Mouse (Mus musculus) thymus, adult 2 months (tissue): Measurements from ENCODE around the gene Irf2. TPM values are rescaled to one million over a fixed set of nuclear protein-coding genes. Genes with fewer than 3 reads are reported as not detected.

Source experiments
- DNase-seq: peaks from one replicate; pipeline ENCODE4 v3.0.0; 2021
- H3K27ac ChIP-seq: fragments of 200-500 bp; 2 replicates; pipeline ENCODE4 v1.5.1; 2012; ENCODE audit warnings: low read length, control low read depth; ENCODE audit not compliant: control insufficient read depth, insufficient read depth
- H3K27me3 ChIP-seq: fragments of 200-500 bp; 2 replicates; pipeline ENCODE4 v1.6.1; 2012; ENCODE audit warnings: mild to moderate bottlenecking, low read length, moderate library complexity, mixed read lengths; ENCODE audit not compliant: control insufficient read depth, insufficient read depth
- H3K36me3 ChIP-seq: fragments of 200-500 bp; 2 replicates; pipeline ENCODE4 v1.6.1; 2012; ENCODE audit warnings: mild to moderate bottlenecking, low read length, moderate library complexity; ENCODE audit not compliant: control insufficient read depth, insufficient read depth
- H3K4me1 ChIP-seq: fragments of 200-500 bp; replicated peaks from 2 replicates; pipeline ENCODE4 v1.6.1; 2012; ENCODE audit warnings: low read length; ENCODE audit not compliant: control insufficient read depth, insufficient read depth
- H3K4me3 ChIP-seq: fragments of 200-500 bp; 2 replicates; pipeline ENCODE4 v1.5.1; 2012; ENCODE audit warnings: mild to moderate bottlenecking, low read length, control low read depth, moderate library complexity; ENCODE audit not compliant: control insufficient read depth, insufficient read depth
- CTCF ChIP-seq: fragments of 200-500 bp; IDR thresholded peaks from 2 replicates; pipeline ENCODE4 v1.5.1; 2012; ENCODE audit warnings: mild to moderate bottlenecking, control low read depth, low read length, moderate library complexity, borderline replicate concordance; ENCODE audit not compliant: control insufficient read depth, poor library complexity, insufficient read depth; ENCODE audit errors: extremely low read depth
- POLR2A ChIP-seq: fragments of 200-500 bp; IDR thresholded peaks from 2 replicates; pipeline ENCODE4 v1.6.1; 2012; ENCODE audit warnings: mild to moderate bottlenecking, low read length, control low read depth, moderate library complexity; ENCODE audit not compliant: control insufficient read depth, poor library complexity, insufficient read depth; ENCODE audit errors: extremely low read depth
- WGBS: fragments of 180-500 bp; shearing (Covaris S2); methylation state at CpG from one replicate; pipeline ENCODE4 v1.1.7; 2018; 5-methylcytosine and 5-hydroxymethylcytosine counted together
- polyA plus RNA-seq: library from polyadenylated mRNA; depleted of rRNA; stranded (reverse); fragments of >200 nt; gene quantifications from 2 replicates; pipeline ENCODE4 v1.2.3, GENCODE M21; 2012

The Irf2 gene
- polyA plus RNA-seq, 1 experiment: 29.8 TPM

GRCm38 (mm10) chr8:46883232-46884000, 143.9 kb downstream of the Irf2 start:
- Histone ChIP-seq H3K27me3 (no peaks in the 10 kb centered on the region), H3K4me1 (0 out of 2 replicates have a peak, but pooled peaks cover 2% of the 10 kb centered on the region), H3K27ac (no peak overlapping the region; the same call in 1 of the 2 replicates), H3K36me3 (no peaks in the 10 kb centered on the region), H3K4me3 (no peak overlapping the region)
- TF ChIP-seq POLR2A (no peak), CTCF (no peak)
- WGBS: 97% methylated on average over 9 of the region's 9 CpGs
- no peak for DNase-seq

- Histone ChIP-seq H3K4me1 (peaks cover 6% of the 10 kb centered on the region; the same call in 1 of the 2 replicates), H3K27me3 (no peaks in the 10 kb centered on the region), H3K4me3 (no peak overlapping the region), H3K36me3 (no peaks in the 10 kb centered on the region), H3K27ac (no peak overlapping the region)
- DNase-seq: no peak
- TF ChIP-seq CTCF: no peak
- no peak for TF ChIP-seq POLR2A
- 98% methylated on average over 2 of the region's 2 CpGs for WGBS
These were observed 146.3 kb downstream of the Irf2 start for GRCm38 (mm10) chr8:46885786-46886185.

- Histone ChIP-seq H3K36me3 (no peaks in the 10 kb centered on the region), H3K4me1 (peaks cover 6% of the 10 kb centered on the region; the same call in 1 of the 2 replicates), H3K27ac (no peak overlapping the region), H3K27me3 (no peaks in the 10 kb centered on the region), H3K4me3 (no peak overlapping the region)
- DNase-seq: no peak
- 96% methylated on average over 1 of the region's 1 CpGs for WGBS
- no peak for TF ChIP-seq POLR2A
- no peak for TF ChIP-seq CTCF
These were observed 146.7 kb downstream of the Irf2 start for GRCm38 (mm10) chr8:46886216-46886615.

- Histone ChIP-seq H3K4me1 (peaks cover 3% of the 10 kb centered on the region; the same call in 1 of the 2 replicates), H3K36me3 (no peaks in the 10 kb centered on the region), H3K27me3 (no peaks in the 10 kb centered on the region), H3K27ac (no peak overlapping the region), H3K4me3 (no peak overlapping the region)
- DNase-seq: no peak
- WGBS: 74% methylated on average over 6 of the region's 6 CpGs
- no peak for TF ChIP-seq CTCF
- no peak for TF ChIP-seq POLR2A
These were observed 147.9 kb downstream of the Irf2 start for GRCm38 (mm10) chr8:46887396-46887795.

- no peak overlapping the region for H3K27ac ChIP-seq
These were observed 149.0 kb downstream of the Irf2 start for GRCm38 (mm10) chr8:46888575-46888974.

GRCm38 (mm10) chr8:46890241-46890640, 150.7 kb downstream of the Irf2 start:
- Histone ChIP-seq H3K27ac (no peak overlapping the region; the same call in 1 of the 2 replicates), H3K27me3 (no peaks in the 10 kb centered on the region), H3K36me3 (no peaks in the 10 kb centered on the region), H3K4me1 (peaks cover 3% of the 10 kb centered on the region; the same call in 1 of the 2 replicates), H3K4me3 (no peak overlapping the region)
- DNase-seq: no peak
- TF ChIP-seq CTCF: no peak
- no peak for TF ChIP-seq POLR2A
- 35% methylated on average over 4 of the region's 4 CpGs for WGBS

More at GRCm38 (mm10) chr8:46888575-46888974, 149.0 kb downstream of the Irf2 start:
- Histone ChIP-seq H3K36me3 (no peaks in the 10 kb centered on the region), H3K4me3 (no peak overlapping the region), H3K27me3 (no peaks in the 10 kb centered on the region), H3K4me1 (peaks cover 3% of the 10 kb centered on the region; the same call in 1 of the 2 replicates)
- no peak for TF ChIP-seq POLR2A
- TF ChIP-seq CTCF: no peak
- 89% methylated on average over 4 of the region's 4 CpGs for WGBS
- DNase-seq: no peak
